Mouse (Mus musculus) forebrain, postnatal 0 days (tissue): ENCODE measurements around the gene Zbtb38. TPM values are rescaled to one million over a fixed set of nuclear protein-coding genes. Genes with fewer than 3 reads are reported as not detected.
A peak's percentile ranks its signal among the peaks of the same experiment; 100 is the strongest.

Experiments used
- ATAC-seq: fragments of 200-750 bp; cut with Nextera tagmentation; 2 replicates; pipeline ENCODE4 v1.8.0; 2017; ENCODE audit warnings: mild to moderate bottlenecking, moderate library complexity
- DNase-seq: peaks from one replicate; pipeline ENCODE4 v3.0.0-alpha.2; 2015
- H3K27ac ChIP-seq: fragments of 300-500 bp; sonication (generic); 2 replicates; pipeline ENCODE4 v1.5.1; 2014; ENCODE audit warnings: low read depth, mild to moderate bottlenecking, antibody characterized with exemption, low read length, moderate library complexity, mixed read lengths
- H3K27me3 ChIP-seq: fragments of 300-500 bp; sonication (generic); 2 replicates; pipeline ENCODE4 v1.6.1; 2014; ENCODE audit warnings: mild to moderate bottlenecking, low read length, mixed read lengths; ENCODE audit not compliant: insufficient read depth
- H3K36me3 ChIP-seq: fragments of 300-500 bp; sonication (generic); 2 replicates; pipeline ENCODE4 v1.6.1; 2014; ENCODE audit warnings: mild to moderate bottlenecking, moderate library complexity; ENCODE audit not compliant: insufficient read depth
- H3K4me1 ChIP-seq: fragments of 300-500 bp; sonication (generic); 2 replicates; pipeline ENCODE4 v1.6.1; 2014; ENCODE audit warnings: antibody characterized with exemption; ENCODE audit not compliant: insufficient read depth
- H3K4me2 ChIP-seq: fragments of 300-500 bp; sonication (generic); 2 replicates; pipeline ENCODE4 v1.6.1; 2014; ENCODE audit warnings: low read depth, mild to moderate bottlenecking, moderate library complexity
- H3K4me3 ChIP-seq: fragments of 300-500 bp; sonication (generic); 2 replicates; pipeline ENCODE4 v1.5.1; 2014; ENCODE audit warnings: low read depth, low read length, mixed read lengths
- H3K9ac ChIP-seq: fragments of 300-500 bp; sonication (generic); 2 replicates; pipeline ENCODE4 v1.6.1; 2014; ENCODE audit warnings: mild to moderate bottlenecking
- H3K9me3 ChIP-seq: fragments of 300-500 bp; sonication (generic); 2 replicates; pipeline ENCODE4 v1.6.1; 2016; ENCODE audit warnings: low read length
- CTCF ChIP-seq: sonication (generic); IDR thresholded peaks from 2 replicates; pipeline ENCODE4 v1.5.1; 2016; ENCODE audit warnings: antibody characterized with exemption, control low read depth, low read depth
- WGBS: fragments of 180-500 bp; shearing (Covaris S2); extraction: QIAGEN DNeasy Blood & Tissue Kit; methylation state at CpG from one replicate; pipeline ENCODE4 v1.1.7; 2014; 5-methylcytosine and 5-hydroxymethylcytosine counted together
- polyA plus RNA-seq: library from polyadenylated mRNA; unstranded; fragments of >200 nt; fragmentation: Nextera tagmentation; extraction: Ambion mirVana; gene quantifications from 2 replicates; pipeline ENCODE4 v1.2.1, GENCODE M21; 2015
- total RNA-seq: library from RNA; depleted of rRNA; stranded (reverse); fragments of >200 nt; gene quantifications from 2 replicates; pipeline ENCODE4 v1.2.3, GENCODE M21; 2014

Gene Zbtb38
- total and polyA plus RNA-seq, 2 experiments from 2014 or later, result 44.2 to 68.3 TPM

- DNase-seq (no peak), ATAC-seq (peak; percentile 32; the same call in 1 of the 2 replicates)
- no peaks in the 10 kb centered on the region for H3K27me3 ChIP-seq
- no peaks in the 10 kb centered on the region; the same call in 1 of the 2 replicates for H3K36me3 ChIP-seq
- H3K9me3 ChIP-seq, result no peaks in the 10 kb centered on the region
- no peak overlapping the region for H3K4me2 ChIP-seq
- no peak overlapping the region for H3K27ac ChIP-seq
- H3K4me3 ChIP-seq, result no peak overlapping the region
- no peak for TF ChIP-seq CTCF
- no peaks in the 10 kb centered on the region for H3K4me1 ChIP-seq
- WGBS, result 73% methylated on average over 14 of the region's 14 CpGs
- no peak overlapping the region for H3K9ac ChIP-seq
Observed at GRCm38 (mm10) chr9:96712758-96713471, 39.7 kb downstream of the Zbtb38 start.

- WGBS, result 91% methylated on average over 12 of the region's 12 CpGs
- no peaks in the 10 kb centered on the region for H3K27me3 ChIP-seq
- ATAC-seq, result no peak
- H3K4me3 ChIP-seq, result no peak overlapping the region
- H3K9me3 ChIP-seq, result no peaks in the 10 kb centered on the region
- no peaks in the 10 kb centered on the region for H3K4me1 ChIP-seq
- TF ChIP-seq CTCF, result no peak
- no peak for DNase-seq
- H3K9ac ChIP-seq, result no peak overlapping the region
- H3K27ac ChIP-seq, result no peak overlapping the region
- H3K4me2 ChIP-seq, result no peak overlapping the region
- H3K36me3 ChIP-seq, result no peaks in the 10 kb centered on the region
Observed at GRCm38 (mm10) chr9:96712045-96712444, 40.6 kb downstream of the Zbtb38 start.

GRCm38 (mm10) chr9:96710241-96710946 lies 42.2 kb downstream of the Zbtb38 start:
- DNase-seq (no peak), ATAC-seq (no peak)
- no peak for TF ChIP-seq CTCF
- Histone ChIP-seq H3K4me3 (no peak overlapping the region), H3K9me3 (no peaks in the 10 kb centered on the region), H3K27ac (no peak overlapping the region), H3K27me3 (no peaks in the 10 kb centered on the region), H3K36me3 (no peaks in the 10 kb centered on the region; the same call in 1 of the 2 replicates), H3K4me2 (no peak overlapping the region), H3K9ac (no peak overlapping the region), H3K4me1 (no peaks in the 10 kb centered on the region)
- WGBS, result 79% methylated on average over 15 of the region's 15 CpGs

- Histone ChIP-seq H3K4me3 (no peak overlapping the region), H3K9me3 (no peaks in the 10 kb centered on the region), H3K36me3 (no peaks in the 10 kb centered on the region; the same call in 1 of the 2 replicates), H3K9ac (no peak overlapping the region), H3K4me1 (no peaks in the 10 kb centered on the region), H3K27me3 (no peaks in the 10 kb centered on the region), H3K4me2 (no peak overlapping the region), H3K27ac (no peak overlapping the region)
- DNase-seq (no peak), ATAC-seq (no peak)
- 90% methylated on average over 9 of the region's 9 CpGs for WGBS
- TF ChIP-seq CTCF, result no peak
Observed at GRCm38 (mm10) chr9:96708905-96709304, 43.7 kb downstream of the Zbtb38 start.

GRCm38 (mm10) chr9:96707964-96708363 lies 44.7 kb downstream of the Zbtb38 start:
- Histone ChIP-seq H3K4me3 (no peak overlapping the region), H3K27ac (no peak overlapping the region), H3K9ac (no peak overlapping the region), H3K9me3 (no peaks in the 10 kb centered on the region), H3K4me2 (no peak overlapping the region), H3K27me3 (no peaks in the 10 kb centered on the region), H3K4me1 (no peaks in the 10 kb centered on the region), H3K36me3 (no peaks in the 10 kb centered on the region; the same call in 1 of the 2 replicates)
- no peak for DNase-seq
- TF ChIP-seq CTCF, result no peak
- 67% methylated on average over 4 of the region's 4 CpGs for WGBS
- no peak for ATAC-seq

- Histone ChIP-seq H3K4me1 (no peaks in the 10 kb centered on the region), H3K36me3 (peaks cover 4% of the 10 kb centered on the region; the same call in 1 of the 2 replicates), H3K9ac (no peak overlapping the region), H3K4me2 (no peak overlapping the region), H3K9me3 (no peaks in the 10 kb centered on the region), H3K4me3 (no peak overlapping the region), H3K27me3 (no peaks in the 10 kb centered on the region), H3K27ac (peak overlapping the region; percentile 29; the same call in 1 of the 2 replicates)
- no peak for TF ChIP-seq CTCF
- ATAC-seq, result peak; percentile 51
- DNase-seq, result no peak
- WGBS, result 41% methylated on average over 11 of the region's 11 CpGs
Observed at GRCm38 (mm10) chr9:96705576-96706285, 46.9 kb downstream of the Zbtb38 start.
